Comparison of ENCODE assay signal across 8 mouse cellular contexts in genomic region chr6:83571840-83572667, GRCm38 (mm10). TPM values are rescaled to one million over a fixed set of nuclear protein-coding genes. Genes with fewer than 3 reads are reported as not detected.
DNase-seq lines count a peak whose midpoint lies in the region; ATAC-seq lines count a peak whose summit lies in the region.

No protein-coding gene starts in this region.

- DNase-seq in adrenal gland, adult (ENCODE audit: inconsistent age in 2 of 2, low spot score in 1 of 2), result peak; percentile 92 to 97
- DNase-seq in embryo, embryonic 10.5 days (ENCODE audit: low spot score), result peak; percentile 97
- DNase-seq in gastrocnemius, postnatal 14 days, result peak; percentile 87
- DNase-seq in left cerebral cortex, postnatal 10 days (ENCODE audit: extremely low spot score in 1 of 2, low spot score in 2 of 2), result peak; percentile 93
- peak; percentile 90 for DNase-seq in right cerebral cortex, postnatal 25 days
- peak; percentile 80 to 89 for DNase-seq in urinary bladder, postnatal 4 days (ENCODE audit: low spot score in 2 of 2)

- ATAC-seq in inflammation-experienced regulatory T-cells, adult 6 months, result peak; percentile 89
- peak; percentile 97 for ATAC-seq in megakaryocyte-erythroid progenitor cell, adult 5-6 weeks (replicated peaks; ENCODE audit: low FRiP score, low TSS enrichment, poor library complexity, severe bottlenecking)

- intact Hi-C loops in gastrocnemius, postnatal 14 days (cut with DNase I; ENCODE audit: low total_unique reads), result no loop called here
- intact Hi-C loops in left cerebral cortex, postnatal 10 days (cut with DNase I), result no loop called here

RNA-seq across cellular contexts. Expression of gene Stambp, which starts 0.5 kb away (rescaled TPM):
- 1 to 10 TPM; 7.5 to 8.3 TPM for total RNA-seq in gastrocnemius, postnatal 14 days (2021)
- 10 to 100 TPM; 30.8 to 48.3 (median 33.1) TPM for polyA plus RNA-seq in inflammation-experienced regulatory T-cells, adult 6 months (2017; shearing (Covaris generic))
- total RNA-seq in left cerebral cortex, postnatal 10 days (2021), result 10 to 100 TPM; 38.3 to 39.8 TPM
- 22.7 and 24.9 TPM in 2 replicates for total RNA-seq in megakaryocyte-erythroid progenitor cell, adult 5-6 weeks (2014; fragmentation: Nextera tagmentation)
- 2.4 and 3.2 TPM in 2 replicates for total RNA-seq in megakaryocyte-erythroid progenitor cell, adult 5-6 weeks (2017)

RNA-seq across cellular contexts. Expression of gene Actg2, which starts 36.0 kb away (rescaled TPM):
- total RNA-seq in gastrocnemius, postnatal 14 days (2021), result 1 to 10 TPM; 1.9 to 5.0 TPM
- polyA plus RNA-seq in inflammation-experienced regulatory T-cells, adult 6 months (2017; shearing (Covaris generic)), result 10 to 100 TPM; 25.8 to 52.0 (median 35.3) TPM
- total RNA-seq in left cerebral cortex, postnatal 10 days (2021), result 1 to 10 TPM in 1 of 2 experiments, under 1 TPM in 1; 0.87 to 1.0 TPM
- not detected in 2 replicates for total RNA-seq in megakaryocyte-erythroid progenitor cell, adult 5-6 weeks (2014; fragmentation: Nextera tagmentation)
- not detected in 2 replicates for total RNA-seq in megakaryocyte-erythroid progenitor cell, adult 5-6 weeks (2017)

Comparison
In these comparisons a context has a peak if more than half of its experiments do, and no peak if none do; other contexts are left out.
1. Peak in every context shown above with its lines: DNase-seq and ATAC-seq.